Mouse (Mus musculus): ENCODE measurements around the gene Lrig1.
A peak's percentile ranks its signal among the peaks of the same experiment; 100 is the strongest.

Lrig1 gene

DNA sequence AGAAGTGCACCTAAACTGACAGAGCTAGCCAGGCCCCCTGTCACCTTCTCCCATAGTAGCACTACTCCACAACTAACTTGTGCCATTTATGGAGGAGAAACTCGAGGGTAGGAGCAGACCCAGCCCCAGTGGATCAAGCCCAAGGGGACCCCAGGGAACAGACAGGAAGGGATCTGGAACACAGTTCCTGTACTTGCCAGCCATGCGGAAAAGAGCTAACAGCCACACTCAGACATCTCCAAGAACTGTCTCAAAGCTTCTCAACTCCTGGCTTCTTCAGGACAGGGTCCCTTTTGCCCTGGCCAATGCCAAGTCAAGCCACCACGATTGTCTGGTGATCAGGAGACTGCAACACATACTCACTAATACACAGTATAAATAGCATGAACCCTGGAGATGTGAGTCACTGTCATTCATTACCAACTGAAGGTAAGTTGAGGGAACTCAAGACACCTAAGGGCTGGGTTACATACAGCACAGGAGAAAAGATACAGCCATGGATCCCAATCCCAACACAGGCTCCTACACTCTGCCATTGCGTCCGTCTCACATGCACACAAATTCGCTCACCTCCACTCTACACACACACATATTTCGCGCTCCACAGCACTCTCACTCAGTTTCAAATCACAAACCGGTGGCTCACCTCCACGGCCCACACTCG, 1.3 kb downstream of the Lrig1 start:
- no peak for DNase-seq (ENCODE audit: low spot score)

DNA sequence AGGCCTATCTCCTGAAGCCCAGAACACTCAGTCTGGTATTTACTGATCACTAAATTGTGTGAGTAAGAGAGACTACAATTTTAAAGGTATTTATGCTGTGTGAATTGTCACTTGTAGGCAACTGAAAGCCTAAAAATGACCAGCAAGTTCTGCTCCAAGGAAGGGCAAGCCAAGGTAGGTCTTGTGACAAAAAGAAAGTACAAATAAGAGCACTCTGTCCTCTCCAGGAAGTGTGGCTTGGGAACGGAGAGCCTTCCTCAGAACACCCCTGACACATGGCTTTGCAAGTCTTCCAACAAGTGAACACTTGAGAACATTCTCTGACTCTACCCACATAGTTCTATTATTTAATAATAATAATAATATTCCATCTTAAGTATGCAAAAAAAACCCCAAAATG, 2.5 kb downstream of the Lrig1 start:
- no peak for DNase-seq (ENCODE audit: low spot score)

- no peak for DNase-seq (ENCODE audit: low spot score)
Observed at GRCm38 (mm10) chr6:94696182-94697080, 3.5 kb downstream of the Lrig1 start.

DNA sequence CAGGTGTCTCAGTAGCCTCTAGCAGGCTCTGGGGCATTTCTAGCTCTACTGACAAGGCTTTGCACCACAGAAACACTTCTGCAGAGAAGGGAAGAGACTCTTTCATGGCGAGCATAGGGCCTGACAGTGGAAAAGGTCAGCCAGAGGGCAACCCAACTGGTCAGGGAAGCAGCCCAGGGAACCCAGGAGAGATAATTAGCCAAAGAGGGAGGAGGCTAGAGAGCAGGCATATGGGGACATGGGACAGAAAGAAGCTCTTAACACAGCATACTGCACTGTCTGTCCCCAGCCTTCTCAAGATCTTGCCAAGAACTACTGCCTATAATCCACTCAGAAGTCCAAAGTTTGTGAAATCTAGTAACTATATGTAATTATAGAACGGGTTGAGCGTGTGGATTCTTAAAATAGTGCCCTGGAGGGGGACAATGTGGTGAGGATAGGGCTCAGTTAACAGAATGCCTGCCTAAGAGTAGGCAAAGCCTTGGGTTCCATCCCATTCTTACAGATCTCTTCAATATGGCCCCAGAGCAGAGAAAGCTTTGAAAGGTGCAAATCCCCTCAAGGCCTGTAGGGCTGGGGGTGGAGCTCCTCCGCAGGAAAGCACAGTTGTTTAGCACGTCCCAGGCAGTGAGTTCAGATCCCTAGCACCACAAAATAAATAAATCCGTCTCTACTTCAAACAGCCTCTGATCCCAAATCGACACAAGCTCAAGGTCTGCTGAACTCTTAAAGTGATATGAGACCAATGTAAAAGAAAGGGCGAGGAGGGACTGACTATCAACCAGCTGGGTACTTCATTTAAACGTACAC, 4.6 kb downstream of the Lrig1 start:
- DNase-seq (ENCODE audit: low spot score), result no peak

DNA sequence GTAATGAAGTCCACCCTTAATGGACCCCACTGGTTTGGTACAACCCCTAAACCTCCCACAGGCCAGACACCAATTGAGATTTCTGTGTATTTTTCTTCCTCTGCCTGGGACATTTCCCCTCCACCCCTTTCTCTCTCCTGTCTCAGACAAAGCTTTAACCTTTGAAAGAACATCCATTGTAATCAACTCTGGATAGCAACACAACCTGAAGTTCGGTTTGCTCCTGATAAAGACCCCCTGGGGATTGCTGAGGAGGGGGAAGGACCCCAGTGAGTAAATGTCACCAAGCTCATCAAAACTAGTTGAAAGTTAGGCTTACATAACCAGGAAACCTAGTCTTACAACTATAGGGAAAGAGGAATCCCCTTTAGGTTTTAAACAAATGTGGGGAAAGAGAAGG, 5.5 kb downstream of the Lrig1 start:
- no peak for DNase-seq (ENCODE audit: low spot score)

DNA sequence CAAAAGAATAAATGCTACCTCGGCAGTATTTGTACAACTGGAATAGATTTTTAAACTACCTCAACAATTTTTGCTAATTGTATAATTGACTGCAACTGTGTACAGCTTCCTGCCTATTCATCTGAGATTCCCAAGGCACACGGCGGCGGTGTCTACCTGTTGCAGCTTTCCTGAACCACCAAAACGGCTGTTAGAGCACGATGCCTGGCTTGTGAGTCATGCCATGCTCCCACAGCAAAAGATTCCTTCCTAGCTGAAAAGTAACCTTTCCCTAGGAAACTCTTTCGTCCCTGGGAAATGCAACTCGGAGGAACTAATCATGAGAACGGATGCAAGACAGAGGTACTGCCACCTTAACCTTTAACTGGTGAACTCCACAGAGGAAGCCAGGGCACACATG, 6.9 kb downstream of the Lrig1 start:
- no peak for DNase-seq (ENCODE audit: low spot score)

- DNase-seq (ENCODE audit: low spot score), result no peak
Observed at GRCm38 (mm10) chr6:94692003-94692402, 8.0 kb downstream of the Lrig1 start.

DNA sequence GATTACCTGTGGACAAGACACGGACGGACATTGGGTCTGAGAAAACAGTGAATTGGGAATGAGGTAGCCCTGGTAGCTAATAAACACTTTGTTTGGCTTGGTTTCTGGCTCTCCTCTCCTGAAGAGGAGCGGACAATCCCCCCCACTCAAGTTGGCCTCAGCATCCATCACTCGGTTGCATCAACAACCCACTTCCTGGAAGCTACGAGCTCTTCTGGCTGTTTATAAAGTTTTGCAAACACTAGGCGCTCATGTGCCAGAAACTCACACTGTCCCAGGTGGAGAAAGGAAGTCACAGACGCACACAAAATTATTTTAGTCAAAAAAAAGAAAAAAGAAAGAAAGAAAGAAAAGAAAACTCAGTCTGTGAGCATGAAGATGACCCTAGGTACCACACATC, 9.7 kb downstream of the Lrig1 start:
- DNase-seq (ENCODE audit: low spot score), result no peak

GRCm38 (mm10) chr6:94688722-94689121, 11.2 kb downstream of the Lrig1 start:
- DNase-seq (ENCODE audit: low spot score), result peak; percentile 37

DNA sequence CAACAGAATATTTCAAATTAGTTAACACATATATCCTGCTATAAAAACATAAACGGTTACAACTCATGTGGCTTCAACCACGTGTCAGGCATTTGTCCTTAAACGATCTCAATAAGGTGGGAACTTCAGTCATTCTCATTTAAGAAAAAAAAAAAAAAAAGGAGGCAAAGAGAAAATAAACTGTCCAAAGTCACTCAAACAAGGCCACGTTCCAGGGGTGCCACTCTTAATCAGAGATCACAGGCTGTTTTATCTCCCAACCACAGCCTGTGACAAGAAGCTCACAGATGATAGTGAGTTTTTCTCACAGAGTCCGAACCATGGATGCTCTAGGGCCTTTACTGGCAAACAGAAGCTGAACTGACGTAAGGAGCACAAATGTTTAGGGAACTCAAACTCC, 13.9 kb downstream of the Lrig1 start:
- DNase-seq (ENCODE audit: low spot score), result no peak

DNA sequence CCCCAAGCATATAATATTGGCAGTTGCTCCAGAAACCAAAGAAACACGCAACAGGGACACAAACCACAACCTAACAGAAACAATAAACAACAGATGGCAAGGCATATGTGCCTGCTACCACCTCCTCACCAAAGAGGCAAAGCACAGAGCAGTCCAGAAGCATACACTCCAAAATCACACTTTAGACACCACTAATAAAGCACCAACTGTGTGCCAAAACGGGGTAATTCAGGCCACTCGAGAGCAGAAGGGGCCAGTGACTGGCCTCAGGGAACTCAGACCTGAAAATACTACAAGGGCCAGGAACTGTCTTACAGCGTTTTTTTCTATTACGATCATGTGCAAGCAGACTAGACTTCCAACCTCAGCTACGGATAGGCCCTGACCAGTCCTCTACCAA, 14.3 kb downstream of the Lrig1 start:
- DNase-seq (ENCODE audit: low spot score), result no peak

DNA sequence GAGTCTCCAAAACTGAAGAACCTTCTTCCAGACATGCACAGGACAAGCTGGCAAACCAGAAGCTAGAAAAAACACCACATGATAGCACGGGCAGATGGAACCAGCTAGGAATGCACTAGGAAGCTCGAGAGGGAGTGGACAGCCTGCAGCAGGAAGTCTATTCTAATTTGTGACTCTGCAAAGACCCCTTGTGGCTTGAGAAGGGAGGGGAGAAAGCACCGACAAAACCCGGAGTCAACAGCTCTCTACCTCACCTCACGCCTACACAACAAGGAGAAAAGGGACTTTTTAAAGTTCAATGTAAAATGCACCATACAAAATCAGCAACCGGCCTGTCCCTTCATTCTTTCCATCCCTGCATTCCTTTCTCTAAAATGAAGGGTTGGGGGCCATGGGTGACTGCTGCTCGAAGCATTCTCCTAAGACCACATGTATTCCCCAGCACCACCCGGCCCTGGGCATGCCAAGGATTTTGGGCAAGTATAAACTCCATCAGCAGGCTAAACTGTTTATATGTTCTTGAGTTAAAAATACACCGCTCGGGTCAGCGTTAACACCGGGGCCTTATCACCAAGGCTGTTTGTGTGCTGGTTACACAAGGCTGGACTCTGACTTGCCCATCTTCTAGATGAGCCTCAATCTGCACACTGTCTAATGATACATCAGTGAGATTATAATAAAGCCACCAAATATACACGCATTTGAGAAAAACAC, 15.0 kb downstream of the Lrig1 start:
- DNase-seq (ENCODE audit: low spot score), result no peak

DNA sequence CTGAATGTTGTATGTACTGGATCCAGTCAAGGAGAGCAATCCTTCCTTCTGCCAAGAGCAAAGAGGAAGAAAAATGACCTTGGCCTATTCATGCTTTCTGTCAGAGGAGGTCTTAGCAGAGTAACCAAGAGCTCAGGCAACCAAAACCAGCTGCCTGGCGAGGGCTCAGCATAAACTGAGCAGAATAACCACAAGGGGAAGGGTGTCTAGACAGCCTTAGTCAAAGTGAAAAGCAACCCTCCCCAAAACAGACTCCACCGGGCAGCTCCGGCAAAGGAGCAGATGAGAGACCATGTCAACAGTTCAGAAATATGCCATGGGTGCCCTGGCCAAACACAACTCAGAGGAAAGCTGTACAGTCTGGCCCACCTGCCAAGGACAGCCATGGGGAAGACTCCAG, 16.3 kb downstream of the Lrig1 start:
- no peak for DNase-seq (ENCODE audit: low spot score)

DNA sequence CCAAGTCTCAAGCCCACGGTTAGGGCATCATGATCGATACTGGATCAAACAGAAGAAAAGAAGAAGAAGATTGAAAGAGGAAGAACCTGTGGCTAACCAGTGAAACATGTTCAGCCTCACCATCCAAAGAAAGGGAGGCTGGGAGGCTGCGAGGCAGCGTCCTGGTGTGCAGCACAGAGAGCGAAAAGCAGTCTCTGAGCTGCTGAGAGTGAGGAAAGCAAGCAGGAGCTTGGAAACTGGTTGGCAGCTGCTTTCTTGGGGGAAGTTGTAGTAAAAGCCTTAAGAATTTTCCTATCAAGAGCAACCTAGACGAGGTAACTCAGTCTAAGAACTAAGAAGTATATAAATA, 17.7 kb downstream of the Lrig1 start:
- no peak for DNase-seq (ENCODE audit: low spot score)

DNA sequence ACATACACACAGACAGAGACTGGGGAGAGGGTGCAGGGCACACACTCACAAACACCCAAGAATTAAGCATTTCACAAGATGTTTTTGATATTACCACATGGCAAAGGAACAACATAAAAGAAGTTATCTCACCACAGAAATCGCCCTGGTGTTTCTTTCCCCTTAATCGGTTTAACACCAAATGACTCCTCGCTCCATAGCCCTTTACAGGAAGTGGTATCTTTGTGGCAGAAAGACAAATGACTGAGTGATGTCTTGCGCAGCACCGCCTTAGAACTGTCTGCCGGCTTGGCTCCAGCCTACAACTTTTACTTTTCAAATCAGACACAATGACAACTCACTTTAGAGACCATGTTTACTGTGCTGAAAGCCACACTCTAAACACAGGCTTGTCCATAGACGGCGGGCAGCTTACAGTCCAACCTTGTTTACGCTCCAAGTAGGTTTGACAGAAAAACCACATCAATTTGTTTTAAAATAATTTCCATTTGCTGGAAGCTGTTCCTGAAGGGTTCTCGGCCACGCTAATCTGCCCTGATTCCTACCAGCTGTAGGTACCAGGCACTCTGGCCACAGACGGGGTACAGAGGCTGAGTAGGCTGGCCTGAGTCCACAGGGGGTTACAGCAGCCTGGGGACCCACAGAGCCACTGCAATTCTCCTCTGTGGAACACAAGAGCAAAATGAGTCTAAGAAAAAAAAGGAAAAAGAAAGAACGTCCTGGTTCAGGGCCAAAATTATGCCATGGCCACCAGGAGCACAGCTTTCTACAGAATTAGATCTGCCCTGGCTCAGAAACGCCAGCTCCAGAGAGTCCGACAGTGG, 18.3 kb downstream of the Lrig1 start:
- DNase-seq (ENCODE audit: low spot score), result no peak

DNA sequence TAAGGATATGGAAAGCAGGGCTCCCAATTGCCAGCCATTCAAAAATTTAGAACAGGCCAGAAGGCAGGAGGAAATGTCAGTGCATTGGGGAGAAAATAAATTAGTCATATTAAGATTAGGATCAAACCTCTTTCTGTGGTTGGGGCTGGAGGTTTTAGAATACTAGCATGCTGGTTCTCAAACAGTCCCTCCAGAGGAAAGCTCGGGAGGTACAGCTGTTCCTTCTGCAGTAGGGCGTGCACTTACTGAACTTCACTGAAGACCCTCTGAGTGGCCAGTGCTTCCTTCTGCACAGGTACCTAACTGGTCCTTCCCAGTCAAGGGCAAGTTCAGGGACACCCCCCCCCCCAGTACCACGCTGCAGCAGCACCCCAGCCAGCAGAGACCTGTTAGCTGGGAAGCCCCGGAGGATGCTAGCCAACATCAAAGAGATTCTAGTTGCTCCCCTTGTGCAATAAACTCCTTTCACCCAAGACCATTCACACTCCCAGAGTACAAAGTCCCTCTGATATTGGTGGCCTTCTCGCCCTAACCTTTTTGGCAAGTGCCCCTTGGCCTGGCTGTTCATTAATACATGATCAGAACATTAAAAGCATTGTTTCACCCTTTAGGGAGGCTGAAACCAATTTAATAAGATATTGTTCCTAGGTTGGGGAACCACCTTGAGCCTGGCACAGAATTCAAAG, 19.1 kb downstream of the Lrig1 start:
- DNase-seq (ENCODE audit: low spot score), result no peak

- DNase-seq (ENCODE audit: low spot score), result no peak
Observed at GRCm38 (mm10) chr6:94679249-94679648, 20.7 kb downstream of the Lrig1 start.

DNA sequence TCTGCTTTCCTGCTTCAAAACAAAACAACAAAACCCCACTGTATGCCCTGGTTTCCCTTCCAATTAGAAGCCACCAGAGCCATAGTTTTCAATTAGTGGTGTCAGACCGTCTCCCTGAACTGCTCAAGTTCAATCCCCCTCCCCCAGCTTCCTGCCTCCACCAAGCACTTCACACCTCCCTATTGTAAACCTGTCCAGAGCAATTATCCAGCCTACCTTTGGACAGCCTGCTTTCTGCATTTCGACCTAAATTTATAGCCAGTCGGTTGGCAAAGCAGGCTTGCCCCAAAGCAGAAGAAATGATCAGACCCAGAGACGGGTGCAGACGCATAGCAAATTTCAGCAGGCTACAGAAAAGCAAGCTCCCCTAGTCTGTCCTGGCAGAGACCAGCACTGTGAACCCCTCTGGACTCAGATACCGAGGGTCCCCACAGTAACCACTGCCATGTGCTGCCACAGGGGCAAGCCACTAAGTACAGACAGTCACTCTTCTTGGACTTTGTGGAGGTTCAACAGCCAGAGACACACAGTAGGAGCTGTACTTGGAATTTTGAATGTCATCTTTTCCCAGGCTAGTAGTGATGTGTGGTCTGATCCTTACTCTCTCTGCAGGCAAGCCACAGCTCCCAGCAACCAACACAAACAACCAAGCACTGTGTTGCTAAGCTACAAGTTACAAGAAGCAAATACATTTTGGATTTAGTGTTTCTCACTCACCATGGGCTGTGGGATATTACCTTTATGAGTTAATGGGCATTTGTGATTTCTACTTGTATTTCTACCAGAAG, 21.4 kb downstream of the Lrig1 start:
- DNase-seq (ENCODE audit: low spot score), result no peak

- DNase-seq (ENCODE audit: low spot score), result no peak
Observed at GRCm38 (mm10) chr6:94677448-94677847, 22.5 kb downstream of the Lrig1 start.

- no peak for DNase-seq (ENCODE audit: low spot score)
Observed at GRCm38 (mm10) chr6:94676840-94677239, 23.1 kb downstream of the Lrig1 start.

Data from ovary, adult 18-20 months (tissue).